Mouse (Mus musculus) embryonic stem cell, embryonic (primary cell): ENCODE measurements around the gene Syt9.

ENCODE experiments used
- CTCF ChIA-PET, 4 experiments: fragments of 300-600 bp in 2 of 4; fragments of 350-600 bp in 2 of 4; sonication (Branson Sonifier 250); formaldehyde crosslinking; loops; one replicate each; lab custom pipeline; 2022; ENCODE audit warnings: inconsistent platforms in 2 of 4; lab: Charles Lee
- POLR2A ChIA-PET, 4 experiments: fragments of 300-600 bp in 2 of 4; fragments of 350-600 bp in 2 of 4; sonication (Branson Sonifier 250); formaldehyde crosslinking; loops; one replicate each; lab custom pipeline; 2022; ENCODE audit warnings: antibody characterized with exemption in 4 of 4, inconsistent platforms in 1 of 4; lab: Charles Lee

Syt9 gene

DNA sequence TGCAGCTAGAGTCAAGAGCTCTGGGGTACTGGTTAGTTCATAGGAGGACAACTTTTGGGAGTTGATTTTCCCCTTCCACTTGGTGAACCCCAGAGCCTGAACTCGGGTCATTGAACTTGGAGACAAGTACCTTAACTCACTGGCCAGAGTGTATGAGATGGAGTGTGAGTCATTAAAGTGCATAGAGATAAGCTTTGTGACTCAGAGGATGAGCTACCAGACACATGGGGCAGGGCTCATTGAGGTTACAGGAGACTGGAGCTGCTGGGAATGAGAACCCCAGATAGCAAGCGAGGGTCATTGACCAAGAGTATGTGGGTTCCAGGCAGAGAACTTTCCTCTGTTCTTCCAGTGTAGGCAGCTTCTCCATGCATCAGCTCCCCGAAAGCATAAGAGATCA, 137.4 kb downstream of the Syt9 start:
- ChIA-PET POLR2A (interaction anchor here in 1 of 4 experiments (1.3 kb wide), 1 partner anchor 45 kb away, joined by 3 read pairs; no protein-coding TSS in a partner anchor), CTCF (interaction anchor here in 1 of 4 experiments (1.2 kb wide), 1 partner anchor 18 kb away, joined by 4 read pairs; no protein-coding TSS in a partner anchor)

DNA sequence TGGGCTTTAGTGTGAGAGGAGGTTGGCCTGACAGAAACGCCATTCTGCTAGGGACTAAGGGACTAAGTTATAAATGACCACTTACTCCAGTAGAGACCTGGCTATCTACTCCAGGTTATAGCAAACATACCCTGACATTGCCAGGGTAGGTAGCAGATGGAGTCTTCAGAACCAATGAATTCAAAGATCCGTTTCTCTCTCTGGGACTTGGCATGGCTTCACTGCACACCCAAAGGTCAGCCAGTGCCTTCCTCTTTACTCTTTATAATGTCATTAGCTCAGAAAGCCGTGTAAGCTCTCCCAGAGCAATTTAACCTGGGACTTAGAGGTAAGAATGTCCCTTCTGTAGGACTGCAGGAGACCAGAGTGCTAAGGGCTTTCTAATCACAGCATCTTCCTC, 139.2 kb downstream of the Syt9 start:
- POLR2A ChIA-PET = interaction anchor here in 1 of 4 experiments (0.9 kb wide), 1 partner anchor 27 kb away, joined by 4 read pairs; no protein-coding TSS in a partner anchor
- CTCF ChIA-PET = interaction anchor here in 1 of 4 experiments (0.6 kb wide), 1 partner anchor 233 kb away, joined by 8 read pairs; no protein-coding TSS in a partner anchor

DNA sequence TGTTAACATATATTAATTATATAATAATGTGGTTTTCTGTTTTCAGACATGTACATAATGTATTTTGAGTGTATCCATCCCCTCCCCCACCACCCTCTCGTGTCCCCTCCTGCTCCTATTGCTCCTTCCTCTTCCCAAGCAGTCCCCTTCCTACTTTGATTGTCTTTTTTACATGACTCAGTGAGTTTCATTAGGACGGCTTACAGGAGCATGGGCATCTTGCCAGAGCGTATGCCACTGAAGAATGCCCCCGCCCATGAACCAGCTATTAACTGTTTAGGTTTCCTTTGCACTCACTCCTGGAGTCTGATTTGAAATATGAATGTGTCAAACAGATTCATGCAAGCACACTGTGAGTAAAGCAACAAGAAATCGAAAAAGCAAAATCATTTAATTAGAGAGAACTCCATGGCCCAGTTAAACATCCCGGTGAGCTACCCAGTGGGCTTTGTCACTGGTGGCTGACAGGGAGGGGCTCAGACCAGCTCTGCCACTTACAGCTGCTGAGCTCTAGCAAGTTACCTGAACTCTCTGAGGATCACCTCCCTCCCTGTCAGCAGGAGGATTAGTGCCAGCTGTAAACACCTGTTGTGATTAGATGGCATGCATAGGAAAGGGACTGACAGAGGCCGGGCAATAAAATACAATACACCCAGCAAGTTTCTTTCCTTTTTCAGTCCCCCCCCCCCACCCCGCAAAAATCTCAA, 146.3 kb downstream of the Syt9 start:
- CTCF ChIA-PET = interaction anchor here in 3 of 4 experiments (0.7 to 2.2 kb wide), 4 partner anchors 9 to 30 kb away, joined by 3 to 9 read pairs (median 6); no protein-coding TSS in a partner anchor
- POLR2A ChIA-PET = interaction anchor here in 1 of 4 experiments (0.7 to 1.2 kb wide), 3 partner anchors 10 to 36 kb away, joined by 4 to 7 read pairs (median 5); no protein-coding TSS in a partner anchor

DNA sequence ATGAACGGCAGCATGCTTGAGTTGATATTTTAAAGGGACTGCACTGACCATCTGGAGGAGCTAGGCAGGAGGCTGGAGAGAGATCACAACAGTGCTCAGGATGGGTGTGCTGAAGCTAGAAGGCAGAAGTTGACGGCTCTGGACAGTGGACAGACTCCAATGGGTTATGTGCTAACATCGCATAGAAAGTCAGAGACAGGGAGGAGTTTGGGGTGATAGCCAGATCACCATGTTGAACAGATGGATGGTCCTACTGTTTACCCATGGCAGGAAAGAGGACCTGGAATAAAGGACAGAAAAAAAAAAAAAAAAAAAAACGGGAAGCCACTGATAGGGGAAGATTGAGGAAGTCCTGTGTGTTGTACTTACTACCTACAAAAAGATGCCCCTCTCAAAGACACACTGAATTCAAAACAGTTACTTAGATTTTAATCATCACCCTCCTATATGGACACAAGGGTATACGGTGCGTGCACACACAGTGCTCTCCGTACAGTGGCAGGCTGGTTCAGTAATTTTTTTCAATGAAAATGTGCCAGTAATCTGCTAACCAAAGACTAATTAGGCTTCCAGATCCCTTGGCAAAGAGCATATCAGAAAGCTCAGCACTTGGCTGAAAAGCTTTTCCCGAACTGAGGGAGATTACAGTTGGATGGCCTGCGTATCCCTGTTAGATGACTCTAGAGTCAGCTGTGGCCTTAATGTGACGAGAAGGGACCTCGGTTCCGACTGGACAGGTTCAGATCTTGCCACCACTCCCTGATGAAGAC, 148.9 kb downstream of the Syt9 start:
- CTCF ChIA-PET = no interaction called here
- POLR2A ChIA-PET = interaction anchor here in 1 of 4 experiments (1.2 kb wide), 1 partner anchor 25 kb away, joined by 4 read pairs; no protein-coding TSS in a partner anchor

DNA sequence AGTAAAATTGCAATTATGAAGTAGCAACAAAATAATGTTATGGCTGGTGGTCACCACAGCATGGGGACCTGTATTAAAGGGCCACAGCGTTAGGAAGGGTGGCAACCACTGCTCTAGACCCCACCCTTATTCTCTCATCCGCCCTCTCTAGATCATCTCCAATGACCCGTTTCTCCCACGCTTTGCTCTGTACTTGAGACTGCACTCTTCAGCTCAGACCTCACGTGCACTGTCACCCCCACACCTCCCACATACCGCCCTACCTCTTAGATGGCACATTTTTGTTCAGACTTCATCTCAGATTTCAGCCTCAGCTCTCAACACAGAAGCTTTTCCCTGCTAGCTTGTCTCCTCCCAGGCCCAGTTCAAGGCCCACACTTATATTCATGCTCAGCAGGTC, 150.9 kb downstream of the Syt9 start:
- POLR2A ChIA-PET = no interaction called here
- CTCF ChIA-PET = interaction anchor here in 1 of 4 experiments (0.5 kb wide), 1 partner anchor 73 kb away, joined by 6 read pairs; no protein-coding TSS in a partner anchor

DNA sequence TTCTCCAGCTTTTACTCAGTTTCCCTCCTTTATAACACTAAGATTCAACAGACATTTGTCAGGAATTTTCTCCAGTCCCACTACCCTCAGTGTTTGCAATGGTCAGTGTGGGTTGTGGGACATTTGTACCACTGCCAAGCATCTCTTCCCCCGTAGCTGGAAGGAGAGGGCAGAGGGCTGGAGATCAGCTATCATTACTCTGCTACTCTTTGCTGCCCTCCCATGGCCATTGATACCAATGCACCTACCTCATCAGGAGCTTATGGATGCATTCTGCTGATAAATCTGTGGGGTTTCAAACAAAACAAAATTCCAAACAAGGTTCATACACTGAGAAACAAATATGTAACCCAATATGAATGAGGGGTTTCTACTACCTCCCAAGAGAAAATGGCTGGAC, 155.8 kb downstream of the Syt9 start:
- ChIA-PET CTCF (interaction anchor here (0.5 to 2.4 kb wide), 61 partner anchors 9 to 773 kb away, joined by 3 to 42 read pairs (median 4); partner anchors contain the start of genes Ppfibp2 (in 1 of the 4), Rbmxl2 (in 1 of the 4) and Syt9 (in 1 of the 4)), POLR2A (interaction anchor here (0.5 to 3.2 kb wide), 24 partner anchors 9 to 558 kb away, joined by 3 to 21 read pairs (median 4); partner anchors contain the start of gene Rbmxl2 (in 1 of the 4))

DNA sequence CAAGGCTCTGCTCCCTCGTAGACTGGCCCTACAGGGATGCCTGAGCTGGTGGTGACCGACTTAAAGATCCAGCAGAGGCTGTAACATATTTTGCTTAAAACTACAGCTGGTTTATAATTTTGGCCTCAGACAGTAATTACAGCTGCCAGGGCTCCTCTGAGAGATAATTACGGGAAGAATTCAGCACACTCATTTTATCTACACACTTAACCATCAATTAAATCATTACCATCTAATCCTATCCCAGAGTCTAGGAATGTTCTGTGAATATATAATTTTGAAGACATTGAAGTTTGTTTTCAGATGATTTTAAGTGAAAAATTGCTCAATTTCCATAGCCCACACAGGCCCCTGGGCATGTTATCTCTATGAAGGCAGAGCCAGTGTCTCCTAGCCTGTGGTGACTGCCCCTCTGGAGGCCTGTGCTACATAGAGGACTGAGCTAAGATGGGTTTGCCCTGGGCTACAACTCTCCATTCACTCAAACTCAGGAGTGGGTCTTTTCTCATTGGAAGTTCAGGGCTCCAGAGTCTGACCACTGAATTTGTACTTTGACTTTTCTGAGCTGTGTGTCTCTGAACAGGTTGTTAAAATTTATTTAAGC, 157.7 kb downstream of the Syt9 start:
- ChIA-PET CTCF (interaction anchor here in 1 of 4 experiments (0.7 kb wide), 1 partner anchor 47 kb away, joined by 3 read pairs; no protein-coding TSS in a partner anchor), POLR2A (interaction anchor here in 2 of 4 experiments (0.6 to 3.2 kb wide), 4 partner anchors 8 to 316 kb away, joined by 3 to 21 read pairs (median 4); no protein-coding TSS in a partner anchor)

DNA sequence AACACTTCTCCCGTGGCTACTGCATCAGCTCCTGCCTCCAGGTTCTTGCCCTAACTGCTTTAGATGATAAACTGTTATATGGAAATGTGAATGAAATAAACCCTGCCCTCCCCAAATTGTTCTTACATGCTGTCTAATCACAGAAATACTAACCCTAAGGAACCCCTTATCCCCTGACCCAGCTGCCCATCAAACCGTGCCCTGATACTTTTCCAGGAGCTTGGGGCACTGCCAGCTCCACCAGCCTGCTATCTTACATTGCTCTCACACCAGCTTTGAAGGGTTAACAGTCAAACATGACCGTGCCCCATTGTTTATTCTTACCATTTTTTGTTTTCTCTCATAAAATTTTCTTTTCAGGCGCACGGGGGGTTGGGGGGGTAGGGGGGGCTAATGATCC, 158.8 kb downstream of the Syt9 start:
- CTCF ChIA-PET = interaction anchor here in 1 of 4 experiments (1.3 kb wide), 1 partner anchor 10 kb away, joined by 3 read pairs; no protein-coding TSS in a partner anchor

DNA sequence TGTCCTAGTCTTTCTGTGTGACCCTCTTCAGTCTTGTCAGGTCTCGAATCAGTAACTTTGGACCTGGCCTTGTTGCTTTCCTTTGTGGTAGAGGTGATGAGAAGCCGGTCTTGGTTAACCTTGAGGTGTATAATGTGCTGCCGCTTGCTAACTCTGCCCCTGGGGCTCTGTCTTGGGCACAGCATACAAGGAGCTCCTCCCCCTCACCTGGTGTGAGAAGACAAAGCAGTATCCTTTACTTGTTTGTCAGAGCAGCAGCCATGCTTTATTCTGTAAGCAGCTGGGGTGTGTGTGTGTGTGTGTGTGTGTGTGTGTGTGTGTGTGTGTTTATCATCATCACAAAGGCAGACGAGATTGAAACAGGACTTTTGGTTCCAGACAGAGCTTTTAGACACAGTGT, 164.8 kb downstream of the Syt9 start:
- ChIA-PET POLR2A (interaction anchor here (0.5 to 9.2 kb wide), 20 partner anchors 9 to 371 kb away, joined by 3 to 116 read pairs (median 4); partner anchors contain the start of gene Rbmxl2 (in 3 of the 4)), CTCF (interaction anchor here in 3 of 4 experiments (0.6 to 3.9 kb wide), 5 partner anchors 9 to 403 kb away, joined by 4 to 21 read pairs (median 5); no protein-coding TSS in a partner anchor)

More for the DNA sequence above, 158.8 kb downstream of the Syt9 start:
- POLR2A ChIA-PET = interaction anchor here in 3 of 4 experiments (0.6 to 0.9 kb wide), 4 partner anchors 38 to 1330 kb away, joined by 3 to 4 read pairs (median 4); partner anchors contain the start of gene Olfml1 (in 1 of the 3)

DNA sequence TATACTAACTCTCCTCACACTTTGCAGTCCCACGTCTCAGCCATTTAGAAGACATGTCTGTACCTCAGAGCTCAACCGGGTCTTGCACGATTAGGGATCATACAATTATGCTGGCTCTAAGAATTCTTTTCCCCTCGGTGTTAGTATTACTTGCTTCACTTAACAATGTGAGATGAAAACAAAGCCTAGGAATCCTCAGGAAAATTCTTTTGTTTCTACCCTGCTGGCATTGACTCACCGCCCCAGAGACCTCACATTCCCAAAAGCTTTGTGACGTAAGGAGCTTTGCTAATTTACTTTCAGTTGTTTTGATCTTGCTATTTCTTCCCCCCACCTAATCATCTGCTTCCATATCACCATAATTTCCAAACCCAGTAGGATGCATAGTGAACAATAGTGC, 166.0 kb downstream of the Syt9 start:
- CTCF ChIA-PET = interaction anchor here in 3 of 4 experiments (0.5 to 3.9 kb wide), 3 partner anchors 10 to 305 kb away, joined by 3 to 21 read pairs (median 17); no protein-coding TSS in a partner anchor

DNA sequence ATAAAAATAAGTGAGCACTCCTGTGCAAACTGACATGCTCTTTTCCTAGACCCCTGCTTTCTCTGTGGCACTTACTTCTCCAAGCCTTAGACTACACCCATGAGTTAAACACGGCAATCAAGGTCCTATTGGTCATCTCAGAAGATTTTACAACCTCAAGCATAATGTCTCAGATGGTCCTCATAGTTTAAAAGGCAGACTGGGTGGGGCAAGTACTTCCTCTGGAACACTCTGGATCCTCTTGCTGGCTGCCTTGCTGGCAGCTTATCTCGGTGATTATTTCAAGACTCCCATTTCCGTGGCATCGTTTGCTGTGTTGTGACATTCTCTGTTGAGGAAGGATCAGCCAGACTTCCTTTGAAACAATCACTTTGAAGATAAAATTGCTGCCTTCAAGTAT, 169.5 kb downstream of the Syt9 start:
- CTCF ChIA-PET = interaction anchor here in 3 of 4 experiments (0.7 to 1.8 kb wide), 3 partner anchors 10 to 570 kb away, joined by 3 to 7 read pairs (median 3); no protein-coding TSS in a partner anchor
- POLR2A ChIA-PET = interaction anchor here in 2 of 4 experiments (0.9 to 9.2 kb wide), 4 partner anchors 12 to 331 kb away, joined by 3 to 116 read pairs (median 4); partner anchors contain the start of gene Rbmxl2 (in 2 of the 2)

More for the DNA sequence above, 166.0 kb downstream of the Syt9 start:
- POLR2A ChIA-PET = interaction anchor here in 3 of 4 experiments (0.8 to 9.2 kb wide), 15 partner anchors 8 to 327 kb away, joined by 3 to 116 read pairs (median 4); partner anchors contain the start of genes Rbmxl2 (in 2 of the 3), Cyb5r2 (in 1 of the 3) and Ppfibp2 (in 1 of the 3)

DNA sequence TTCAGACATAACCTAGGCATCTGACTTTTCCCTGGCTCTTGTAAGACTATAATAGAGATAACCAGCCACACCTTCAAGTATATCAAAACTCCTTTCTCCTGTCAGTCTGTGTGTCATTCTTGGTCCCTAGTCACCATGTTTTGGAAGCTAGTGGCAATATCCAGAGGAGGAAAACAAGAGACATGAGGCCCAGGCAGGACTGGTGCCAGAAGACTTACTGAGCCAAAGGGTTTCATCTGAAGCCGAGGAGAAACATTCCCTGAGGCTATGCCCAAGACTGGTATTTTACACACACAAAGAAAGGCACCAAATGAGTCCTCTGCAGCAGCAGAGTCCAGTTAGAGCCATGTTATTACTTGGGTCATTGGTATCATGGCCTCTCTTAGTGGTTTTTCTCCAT, 174.5 kb downstream of the Syt9 start:
- ChIA-PET CTCF (interaction anchor here in 1 of 4 experiments (1.3 to 1.4 kb wide), 2 partner anchors 10 to 18 kb away, joined by 3 to 4 read pairs; no protein-coding TSS in a partner anchor), POLR2A (interaction anchor here in 2 of 4 experiments (0.6 to 1.0 kb wide), 5 partner anchors 8 to 331 kb away, joined by 3 to 4 read pairs (median 3); partner anchors contain the start of genes Olfml1 (in 1 of the 2) and Ppfibp2 (in 1 of the 2))

DNA sequence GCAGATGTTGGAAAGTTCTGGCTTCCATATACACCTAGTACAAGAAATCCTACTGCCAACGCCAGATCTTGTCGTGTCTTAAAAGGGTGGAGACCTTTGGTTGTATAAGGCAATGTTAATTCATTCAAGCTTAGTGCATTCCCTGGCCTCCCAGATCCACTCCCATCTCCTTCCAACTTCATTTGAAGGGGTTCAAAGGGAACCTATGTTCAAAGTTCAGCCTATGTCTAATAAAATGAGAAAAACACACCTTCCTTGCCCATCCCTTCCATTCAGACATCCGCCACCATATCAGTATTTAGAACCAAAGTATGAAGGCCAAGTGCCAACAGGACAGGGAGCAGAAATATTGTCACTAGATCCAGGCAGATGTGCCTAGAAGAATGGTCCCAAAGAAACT, 177.3 kb downstream of the Syt9 start:
- ChIA-PET POLR2A (interaction anchor here in 3 of 4 experiments (0.6 to 9.3 kb wide), 11 partner anchors 10 to 340 kb away, joined by 3 to 116 read pairs (median 4); partner anchors contain the start of genes Ppfibp2 (in 2 of the 3) and Cyb5r2 (in 1 of the 3)), CTCF (interaction anchor here in 2 of 4 experiments (0.7 to 1.7 kb wide), 2 partner anchors 22 to 173 kb away, joined by 3 to 4 read pairs; no protein-coding TSS in a partner anchor)

DNA sequence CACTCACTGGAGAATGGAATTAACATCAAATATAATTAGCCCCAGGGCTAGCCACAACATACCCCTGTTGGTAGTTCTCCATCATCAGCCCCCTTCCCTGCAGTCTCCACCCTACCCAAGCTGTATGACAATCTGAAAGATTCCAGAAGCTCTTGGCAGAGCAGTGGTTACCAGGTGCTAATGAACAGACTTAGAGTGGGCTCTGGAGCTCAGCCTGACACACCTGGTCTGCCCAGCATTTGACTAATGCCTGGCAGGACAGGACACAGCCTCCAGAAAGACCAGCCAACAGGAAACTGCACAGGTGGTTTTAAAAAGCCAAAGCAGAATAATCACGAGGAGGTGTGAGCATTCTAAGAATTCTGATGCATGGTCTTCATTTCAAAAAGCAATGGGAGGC, 182.9 kb downstream of the Syt9 start:
- ChIA-PET CTCF (interaction anchor here (0.6 to 2.9 kb wide), 7 partner anchors 11 to 338 kb away, joined by 3 to 14 read pairs (median 4); no protein-coding TSS in a partner anchor), POLR2A (interaction anchor here (0.6 to 9.3 kb wide), 53 partner anchors 10 to 1973 kb away, joined by 3 to 116 read pairs (median 5); partner anchors contain the start of genes Olfml1 (in 3 of the 4), Ppfibp2 (in 3 of the 4), Rbmxl2 (in 3 of the 4) and Cyb5r2 (in 1 of the 4))

DNA sequence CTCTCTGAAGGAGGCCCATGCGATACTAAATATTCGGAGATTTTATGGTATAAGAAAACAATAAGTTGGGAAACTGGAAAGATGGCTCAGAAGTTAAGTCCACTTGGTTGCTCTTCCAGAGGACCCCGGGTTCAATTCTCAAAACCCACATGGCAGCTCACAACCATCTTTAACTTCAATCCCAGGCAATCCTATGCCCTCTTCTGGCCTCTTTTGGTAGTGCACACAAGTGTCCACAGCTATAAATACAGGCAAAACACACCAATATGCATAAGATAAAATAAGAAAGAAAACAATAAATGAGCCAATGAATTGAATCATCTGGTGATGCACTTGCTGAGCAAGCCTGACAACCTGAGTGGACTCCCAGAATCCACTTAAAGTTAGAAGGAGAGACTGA, 185.4 kb downstream of the Syt9 start:
- ChIA-PET CTCF (interaction anchor here in 3 of 4 experiments (0.6 to 2.8 kb wide), 20 partner anchors 11 to 347 kb away, joined by 3 to 13 read pairs (median 4); partner anchors contain the start of genes Ppfibp2 (in 2 of the 3), Rbmxl2 (in 2 of the 3) and Olfml1 (in 1 of the 3)), POLR2A (interaction anchor here (0.6 to 9.3 kb wide), 16 partner anchors 9 to 347 kb away, joined by 3 to 116 read pairs (median 26); partner anchors contain the start of genes Olfml1 (in 2 of the 4), Ppfibp2 (in 2 of the 4) and Rbmxl2 (in 2 of the 4))

DNA sequence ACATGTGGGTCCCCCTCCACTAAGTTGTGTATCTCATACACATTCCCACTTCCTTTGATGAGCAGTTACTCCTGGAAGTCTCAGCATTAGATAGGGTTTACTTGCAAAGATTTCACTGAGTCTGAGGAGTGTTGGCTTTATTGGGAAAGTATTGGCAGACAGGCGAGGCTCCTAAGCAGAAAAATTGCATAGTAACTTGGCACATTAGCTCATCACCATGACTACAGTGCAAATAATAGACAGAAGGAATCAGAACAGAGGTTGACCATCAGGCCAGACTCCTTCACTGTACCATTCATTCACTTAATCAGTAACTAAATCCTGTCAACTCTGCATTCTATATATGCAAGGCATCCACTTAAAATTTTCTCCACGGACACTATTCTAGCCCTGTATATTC, 190.1 kb downstream of the Syt9 start:
- CTCF ChIA-PET = interaction anchor here in 2 of 4 experiments (0.5 to 0.6 kb wide), 2 partner anchors 1424 to 1937 kb away, joined by 3 to 4 read pairs; no protein-coding TSS in a partner anchor
- POLR2A ChIA-PET = interaction anchor here in 2 of 4 experiments (1.1 to 1.8 kb wide), 4 partner anchors 8 to 352 kb away, joined by 3 to 8 read pairs (median 6); partner anchors contain the start of gene Rbmxl2 (in 1 of the 2)
